Mouse (Mus musculus): ENCODE measurements around the gene Homer2. TPM values are rescaled to one million over a fixed set of nuclear protein-coding genes. Genes with fewer than 3 reads are reported as not detected.

The Homer2 gene
- polyA plus RNA-seq, 1 experiment from 2014 or later, result 16.4 TPM

DNA sequence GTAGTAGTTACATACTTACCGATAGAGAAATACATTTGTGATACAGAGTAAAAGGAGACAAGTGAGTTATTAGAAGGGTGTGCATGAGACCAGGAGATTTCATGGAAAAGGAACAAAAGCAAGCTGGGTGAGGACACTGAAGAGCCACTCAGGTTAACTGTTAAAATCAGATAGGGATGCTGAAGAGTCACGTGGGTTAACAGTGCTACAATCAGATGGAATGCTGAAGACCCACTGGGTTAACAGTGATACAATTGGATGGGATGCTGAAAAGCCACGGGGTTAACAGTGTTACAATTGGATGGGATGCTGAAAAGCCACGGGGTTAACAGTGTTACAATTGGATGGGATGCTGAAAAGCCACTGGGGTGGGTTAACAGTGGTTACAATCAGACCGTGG is 102.3 kb downstream of the Homer2 start:
- Histone ChIP-seq H3K4me1 (no peaks in the 10 kb centered on the region), H3K4me3 (no peak overlapping the region), H3K4me2 (no peak overlapping the region), H3K27me3 (no peaks in the 10 kb centered on the region), H3K27ac (no peak overlapping the region), H3K9ac (no peak overlapping the region), H3K9me3 (no peaks in the 10 kb centered on the region), H3K36me3 (no peaks in the 10 kb centered on the region)
- 81% methylated on average over 5 of the region's 5 CpGs for WGBS
- ATAC-seq (ENCODE audit: insufficient number of reproducible peaks, insufficient read depth, low FRiP score, low TSS enrichment, low read depth), result no peak

DNA sequence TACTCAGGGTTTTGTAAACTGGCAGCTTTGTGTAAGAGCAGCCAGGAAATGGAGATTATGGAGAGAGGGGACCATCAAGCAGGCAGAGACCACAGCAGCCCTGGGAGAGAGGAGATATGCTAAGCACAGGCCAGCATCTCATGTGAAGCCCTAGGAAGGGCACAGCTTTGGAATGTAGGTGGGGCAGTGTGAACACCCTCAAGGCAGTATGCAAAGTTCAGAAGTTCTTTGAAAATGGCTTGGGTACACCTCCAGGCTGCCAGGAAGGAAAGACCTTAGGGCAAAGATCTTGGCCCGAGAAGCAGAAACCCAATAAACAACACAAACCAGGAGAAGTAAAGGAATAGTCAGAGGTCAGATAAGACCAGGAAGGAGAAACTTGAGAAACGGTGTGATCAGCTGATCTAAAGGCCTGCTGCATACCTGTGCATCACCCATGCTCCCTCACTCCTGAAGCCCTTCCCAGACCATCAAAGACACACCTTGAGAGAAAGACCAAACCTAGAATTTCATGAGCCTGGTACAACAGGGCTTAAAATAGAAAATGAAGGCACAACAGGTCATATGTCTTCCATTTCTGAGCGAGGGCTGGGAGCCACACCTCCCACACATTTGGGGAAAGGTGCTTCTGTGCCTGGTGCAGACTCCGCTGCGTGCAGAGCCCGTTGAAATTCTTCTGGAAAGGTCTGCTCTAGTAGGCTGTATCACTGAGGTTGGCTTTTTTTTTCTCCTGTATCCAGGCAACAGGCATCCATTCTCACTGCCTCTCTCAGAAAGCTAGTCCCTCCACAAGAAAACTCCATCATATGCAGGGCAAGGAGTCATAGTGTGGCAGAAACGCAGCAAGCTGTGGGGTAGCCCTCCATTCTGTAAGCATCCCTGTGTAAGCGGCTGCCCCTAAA is 107.7 kb downstream of the Homer2 start:
- Histone ChIP-seq H3K27ac (no peak overlapping the region), H3K36me3 (peaks cover 27% of the 10 kb centered on the region), H3K9me3 (no peaks in the 10 kb centered on the region), H3K4me3 (no peak overlapping the region), H3K4me1 (peaks cover 13% of the 10 kb centered on the region; the same call in 1 of the 2 replicates), H3K4me2 (no peak overlapping the region), H3K9ac (no peak overlapping the region), H3K27me3 (no peaks in the 10 kb centered on the region)
- 63% methylated on average over 8 of the region's 8 CpGs for WGBS
- ATAC-seq (ENCODE audit: insufficient number of reproducible peaks, insufficient read depth, low FRiP score, low TSS enrichment, low read depth), result no peak

- Histone ChIP-seq H3K36me3 (peaks cover 43% of the 10 kb centered on the region), H3K4me1 (peaks cover 13% of the 10 kb centered on the region; the same call in 1 of the 2 replicates), H3K4me2 (no peak overlapping the region), H3K9ac (no peak overlapping the region), H3K4me3 (no peak overlapping the region), H3K27ac (no peak overlapping the region), H3K9me3 (no peaks in the 10 kb centered on the region), H3K27me3 (no peaks in the 10 kb centered on the region)
- WGBS, result 100% methylated on average over 1 of the region's 1 CpGs
- no peak for ATAC-seq (ENCODE audit: insufficient number of reproducible peaks, insufficient read depth, low FRiP score, low TSS enrichment, low read depth)
These were observed 109.7 kb downstream of the Homer2 start for GRCm38 (mm10) chr7:81597660-81598059.

DNA sequence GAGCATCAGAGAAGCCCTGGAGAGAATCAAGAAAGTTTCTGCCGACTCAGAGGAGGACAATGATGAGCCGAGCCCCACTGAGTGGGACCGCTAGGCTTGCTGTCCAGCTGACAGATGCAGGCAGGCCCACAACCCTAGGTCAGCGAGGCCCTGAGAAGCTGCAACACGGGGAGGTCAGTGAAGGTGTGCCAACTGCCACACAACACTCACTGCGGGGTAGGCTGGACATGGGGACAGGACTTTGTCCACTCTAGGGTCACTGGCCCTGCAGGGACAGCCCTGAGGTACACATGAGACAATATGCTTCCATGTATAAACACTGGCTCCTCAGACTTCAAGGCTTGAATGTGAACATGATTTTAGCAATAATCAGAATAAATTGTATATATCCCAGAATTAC is 111.2 kb downstream of the Homer2 start:
- ATAC-seq (ENCODE audit: insufficient number of reproducible peaks, insufficient read depth, low FRiP score, low TSS enrichment, low read depth), result no peak
- WGBS, result 87% methylated on average over 6 of the region's 6 CpGs

DNA sequence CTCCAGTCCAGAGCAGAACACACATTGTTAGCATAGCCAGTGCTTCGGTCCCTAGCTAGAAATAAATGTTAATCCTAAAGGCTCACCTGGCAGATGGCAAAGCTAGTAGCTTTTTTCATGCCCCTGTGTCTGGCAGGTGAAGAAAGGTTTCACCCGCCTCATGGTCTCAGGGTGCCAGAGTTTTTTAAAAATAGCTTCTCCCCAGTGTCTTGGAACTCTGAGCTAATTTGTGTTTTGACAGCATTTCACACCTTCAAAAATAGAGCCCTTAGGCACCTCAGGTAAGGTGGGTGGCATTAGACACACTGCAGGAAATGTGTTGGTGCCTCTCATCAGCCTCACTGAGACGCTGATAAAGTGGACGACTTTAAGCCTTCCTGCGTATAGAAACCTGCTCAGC is 112.3 kb downstream of the Homer2 start:
- H3K9me3 ChIP-seq, result no peaks in the 10 kb centered on the region
- peaks cover 13% of the 10 kb centered on the region; the same call in 1 of the 2 replicates for H3K4me1 ChIP-seq
- H3K9ac ChIP-seq, result no peak overlapping the region
- H3K27ac ChIP-seq, result no peak overlapping the region
- H3K36me3 ChIP-seq, result peaks cover 53% of the 10 kb centered on the region
- ATAC-seq (ENCODE audit: insufficient number of reproducible peaks, insufficient read depth, low FRiP score, low TSS enrichment, low read depth), result no peak
- no peaks in the 10 kb centered on the region for H3K27me3 ChIP-seq
- no peak overlapping the region for H3K4me3 ChIP-seq
- H3K4me2 ChIP-seq, result no peak overlapping the region
- WGBS, result 84% methylated on average over 5 of the region's 5 CpGs

More for the DNA sequence above, 111.2 kb downstream of the Homer2 start:
- H3K36me3 ChIP-seq, result peaks cover 52% of the 10 kb centered on the region
- H3K9me3 ChIP-seq, result no peaks in the 10 kb centered on the region
- H3K4me3 ChIP-seq, result no peak overlapping the region
- no peaks in the 10 kb centered on the region for H3K27me3 ChIP-seq
- no peak overlapping the region for H3K27ac ChIP-seq
- H3K9ac ChIP-seq, result no peak overlapping the region
- peaks cover 13% of the 10 kb centered on the region; the same call in 1 of the 2 replicates for H3K4me1 ChIP-seq
- H3K4me2 ChIP-seq, result no peak overlapping the region

- H3K9me3 ChIP-seq, result no peaks in the 10 kb centered on the region
- WGBS, result 91% methylated on average over 8 of the region's 8 CpGs
- peaks cover 58% of the 10 kb centered on the region for H3K36me3 ChIP-seq
These were observed 113.9 kb downstream of the Homer2 start for GRCm38 (mm10) chr7:81593387-81593786.

GRCm38 (mm10) chr7:81592686-81593085 is 114.6 kb downstream of the Homer2 start:
- H3K36me3 ChIP-seq, result peaks cover 57% of the 10 kb centered on the region
- no peak overlapping the region for H3K27ac ChIP-seq
- no peak overlapping the region for H3K4me2 ChIP-seq
- 77% methylated on average over 9 of the region's 9 CpGs for WGBS
- no peak overlapping the region for H3K4me3 ChIP-seq
- H3K27me3 ChIP-seq, result no peaks in the 10 kb centered on the region
- 0 out of 2 replicates have a peak, but pooled peaks cover 8% of the 10 kb centered on the region for H3K4me1 ChIP-seq
- no peak overlapping the region for H3K9ac ChIP-seq
- ATAC-seq (ENCODE audit: insufficient number of reproducible peaks, insufficient read depth, low FRiP score, low TSS enrichment, low read depth), result no peak
- no peaks in the 10 kb centered on the region for H3K9me3 ChIP-seq

More at GRCm38 (mm10) chr7:81593387-81593786, 113.9 kb downstream of the Homer2 start:
- Histone ChIP-seq H3K4me1 (0 out of 2 replicates have a peak, but pooled peaks cover 8% of the 10 kb centered on the region), H3K4me2 (no peak overlapping the region), H3K4me3 (no peak overlapping the region), H3K27ac (no peak overlapping the region), H3K9ac (no peak overlapping the region), H3K27me3 (no peaks in the 10 kb centered on the region)
- ATAC-seq (ENCODE audit: insufficient number of reproducible peaks, insufficient read depth, low FRiP score, low TSS enrichment, low read depth), result no peak

DNA sequence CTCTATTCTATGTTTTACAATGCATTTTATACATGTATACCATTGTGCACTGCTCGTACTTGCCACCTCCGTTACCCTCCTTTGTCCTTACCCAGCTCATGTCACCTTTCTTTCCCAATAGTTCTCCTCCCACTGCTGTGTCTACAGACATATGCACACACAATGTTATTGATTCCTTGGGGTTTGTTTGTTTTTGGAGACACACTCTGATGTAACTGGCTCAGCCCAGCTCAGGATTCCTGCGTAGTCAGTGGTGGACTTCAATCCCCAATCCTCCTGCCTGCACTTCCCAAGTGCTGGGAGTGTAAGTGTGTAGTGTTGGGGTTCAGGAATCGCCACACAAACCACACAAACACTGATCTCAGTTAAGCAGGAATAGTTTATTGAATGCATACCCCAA is 120.1 kb downstream of the Homer2 start:
- no peak for ATAC-seq (ENCODE audit: insufficient number of reproducible peaks, insufficient read depth, low FRiP score, low TSS enrichment, low read depth)
- Histone ChIP-seq H3K4me1 (no peaks in the 10 kb centered on the region), H3K36me3 (peaks cover 42% of the 10 kb centered on the region), H3K27ac (no peak overlapping the region), H3K9ac (no peak overlapping the region), H3K27me3 (no peaks in the 10 kb centered on the region), H3K9me3 (no peaks in the 10 kb centered on the region), H3K4me3 (no peak overlapping the region), H3K4me2 (no peak overlapping the region)
- WGBS, result 81% methylated on average over 4 of the region's 4 CpGs

DNA sequence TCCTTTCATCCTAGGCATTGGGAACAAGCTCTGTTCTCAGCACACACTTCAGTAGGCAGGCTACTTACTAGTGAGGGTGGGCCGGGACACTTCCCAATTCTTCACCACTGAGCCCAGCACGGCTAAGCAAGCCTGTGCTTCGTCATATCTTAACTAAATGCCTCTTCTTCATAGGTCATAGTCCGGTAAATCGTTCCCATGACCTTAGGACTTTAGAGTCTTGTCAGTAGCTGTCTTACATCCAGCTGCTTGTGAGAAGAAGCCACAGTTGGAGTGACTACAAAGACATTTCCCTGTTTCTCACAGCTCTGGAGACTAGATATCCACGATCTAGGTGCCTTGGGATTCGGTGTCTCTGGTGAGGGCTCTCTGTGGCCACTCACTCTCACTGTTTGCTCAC is 122.0 kb downstream of the Homer2 start:
- WGBS, result 87% methylated on average over 7 of the region's 7 CpGs
- Histone ChIP-seq H3K9me3 (no peaks in the 10 kb centered on the region), H3K4me1 (no peaks in the 10 kb centered on the region), H3K36me3 (peaks cover 38% of the 10 kb centered on the region), H3K27me3 (no peaks in the 10 kb centered on the region), H3K4me3 (no peak overlapping the region), H3K9ac (no peak overlapping the region), H3K4me2 (no peak overlapping the region), H3K27ac (no peak overlapping the region)
- no peak for ATAC-seq (ENCODE audit: insufficient number of reproducible peaks, insufficient read depth, low FRiP score, low TSS enrichment, low read depth)

DNA sequence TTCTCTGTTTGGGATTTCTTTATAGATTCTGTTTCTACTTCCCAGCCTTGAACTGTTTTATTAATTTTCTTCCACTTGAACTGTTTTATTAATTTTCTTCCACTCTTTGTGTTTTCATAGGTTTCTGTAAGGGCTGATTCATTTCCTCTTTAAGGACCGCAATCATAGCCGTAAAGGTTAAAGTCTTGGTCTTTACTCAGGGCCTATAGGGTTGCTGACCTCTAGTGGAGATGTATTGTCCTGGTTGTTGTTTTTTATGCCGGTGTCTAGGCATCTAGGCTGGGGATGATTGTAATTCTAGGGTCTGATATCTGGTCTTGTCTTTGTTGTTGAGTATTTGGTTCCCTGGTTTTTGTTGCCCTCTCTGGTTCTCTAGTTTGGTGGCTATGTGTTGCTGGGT is 123.8 kb downstream of the Homer2 start:
- Histone ChIP-seq H3K4me3 (no peak overlapping the region), H3K9me3 (no peaks in the 10 kb centered on the region), H3K4me2 (no peak overlapping the region), H3K9ac (no peak overlapping the region), H3K36me3 (peaks cover 41% of the 10 kb centered on the region), H3K27ac (no peak overlapping the region), H3K27me3 (no peaks in the 10 kb centered on the region), H3K4me1 (no peaks in the 10 kb centered on the region)
- no peak for ATAC-seq (ENCODE audit: insufficient number of reproducible peaks, insufficient read depth, low FRiP score, low TSS enrichment, low read depth)
- 69% methylated on average over 3 of the region's 3 CpGs for WGBS

DNA sequence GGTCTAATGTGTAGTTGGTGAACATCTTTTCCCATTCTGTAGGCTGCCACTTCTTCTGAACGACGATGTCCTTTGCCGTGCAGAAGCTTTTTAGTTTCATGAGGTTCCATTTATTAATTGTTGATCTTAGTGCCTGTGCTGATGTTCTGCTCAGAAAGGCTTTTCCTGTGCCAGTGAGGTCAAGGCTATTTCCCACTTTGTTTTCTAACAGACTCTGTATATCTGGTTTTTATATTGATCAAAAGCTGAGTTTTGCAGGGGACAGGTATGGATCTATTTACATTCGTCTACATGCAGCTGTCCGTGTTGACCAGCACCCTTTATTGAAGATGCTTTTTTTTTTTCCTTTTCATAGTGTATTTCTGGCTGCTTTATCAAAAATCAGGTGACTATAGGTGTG is 128.0 kb downstream of the Homer2 start:
- Histone ChIP-seq H3K9me3 (no peaks in the 10 kb centered on the region), H3K4me3 (no peak overlapping the region), H3K4me2 (no peak overlapping the region), H3K9ac (no peak overlapping the region), H3K36me3 (peaks cover 25% of the 10 kb centered on the region), H3K27ac (no peak overlapping the region), H3K27me3 (no peaks in the 10 kb centered on the region), H3K4me1 (no peaks in the 10 kb centered on the region)
- no peak for ATAC-seq (ENCODE audit: insufficient number of reproducible peaks, insufficient read depth, low FRiP score, low TSS enrichment, low read depth)
- WGBS, result 92% methylated on average over 5 of the region's 5 CpGs

GRCm38 (mm10) chr7:81578413-81578812 is 128.9 kb downstream of the Homer2 start:
- H3K4me3 ChIP-seq, result no peak overlapping the region
- 88% methylated on average over 7 of the region's 7 CpGs for WGBS

More at GRCm38 (mm10) chr7:81578413-81578812, 128.9 kb downstream of the Homer2 start:
- H3K4me2 ChIP-seq, result no peak overlapping the region
- H3K4me1 ChIP-seq, result no peaks in the 10 kb centered on the region
- H3K36me3 ChIP-seq, result peaks cover 25% of the 10 kb centered on the region
- H3K27ac ChIP-seq, result no peak overlapping the region
- no peak overlapping the region for H3K9ac ChIP-seq
- H3K27me3 ChIP-seq, result no peaks in the 10 kb centered on the region
- H3K9me3 ChIP-seq, result no peaks in the 10 kb centered on the region
- no peak for ATAC-seq (ENCODE audit: insufficient number of reproducible peaks, insufficient read depth, low FRiP score, low TSS enrichment, low read depth)

All from embryonic facial prominence, embryonic 13.5 days (tissue).